Mouse (Mus musculus): ENCODE results near the gene Rac2. TPM values are rescaled to one million over a fixed set of nuclear protein-coding genes. Genes with fewer than 3 reads are reported as not detected.

Gene Rac2
- polyA plus RNA-seq, 1 experiment from 2014 or later, result 23.4 TPM

DNA sequence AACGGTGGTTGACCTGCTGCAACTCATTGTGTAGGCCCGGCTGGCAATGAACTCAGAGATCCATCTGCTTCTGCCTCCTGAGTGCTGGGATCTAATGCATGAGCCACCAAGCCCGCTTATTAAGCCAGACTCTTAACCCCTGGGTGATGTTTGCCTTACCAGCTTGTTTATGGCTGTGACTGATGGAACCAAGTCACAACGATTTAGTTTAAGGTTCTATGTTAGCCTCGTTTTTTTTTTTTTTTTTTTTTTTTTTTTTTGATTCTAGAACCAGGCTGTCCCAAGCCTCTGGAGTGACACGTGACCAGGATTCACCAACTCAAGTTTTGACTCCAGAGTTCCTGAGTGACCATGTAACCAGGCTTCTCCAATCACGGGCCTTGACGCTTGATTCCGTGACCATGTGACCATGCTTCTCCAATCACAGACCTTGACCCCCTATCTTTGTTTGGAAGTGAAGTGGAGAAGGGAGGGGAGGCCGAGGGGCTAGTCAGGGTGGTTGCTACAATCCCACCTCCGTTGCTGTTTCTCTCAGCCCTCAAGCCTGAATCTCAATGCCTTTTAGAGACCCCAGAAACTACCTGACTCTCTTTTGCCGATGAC lies 63.2 kb downstream of the Rac2 start:
- Histone ChIP-seq H3K36me3 (ENCODE audit: control insufficient read depth, insufficient read depth, low read length) (no peaks in the 10 kb centered on the region), H3K9ac (ENCODE audit: low read length) (no peak overlapping the region), H3K4me1 (replicated peaks; ENCODE audit: control insufficient read depth, insufficient read depth, low read length) (peaks cover 6% of the 10 kb centered on the region; the same call in 1 of the 2 replicates), H3K27me3 (ENCODE audit: control insufficient read depth, insufficient read depth, low read depth, low read length) (no peaks in the 10 kb centered on the region), H3K27ac (ENCODE audit: low read length) (no peak overlapping the region), H3K4me2 (ENCODE audit: low read depth, low read length) (no peak overlapping the region), H3K4me3 (ENCODE audit: low read length) (no peak overlapping the region), H3K9me3 (ENCODE audit: control insufficient read depth, low read length) (no peaks in the 10 kb centered on the region)
- WGBS, result 46% methylated on average over 12 of the region's 12 CpGs
- ATAC-seq (ENCODE audit: low read depth), result no peak

Other genes with a start within 250 kb of the Rac2 start
- gene Csf2rb, start 247.0 kb downstream of the Rac2 start, polyA plus RNA-seq (2015; fragmentation: Nextera tagmentation; extraction: Ambion mirVana), result 3.0 and 6.5 TPM in 2 replicates
- gene Tex33, start 176.9 kb downstream of the Rac2 start, polyA plus RNA-seq (2015; fragmentation: Nextera tagmentation; extraction: Ambion mirVana), result not detected in 2 replicates
- 129 and 160 TPM in 2 replicates for gene Tst, start 166.9 kb downstream of the Rac2 start, polyA plus RNA-seq (2015; fragmentation: Nextera tagmentation; extraction: Ambion mirVana)
- 5.0 and 5.5 TPM in 2 replicates for gene Mpst, start 166.4 kb downstream of the Rac2 start, polyA plus RNA-seq (2015; fragmentation: Nextera tagmentation; extraction: Ambion mirVana)
- 32.1 and 37.0 TPM in 2 replicates for gene Kctd17, start 144.2 kb downstream of the Rac2 start, polyA plus RNA-seq (2015; fragmentation: Nextera tagmentation; extraction: Ambion mirVana)
- gene Tmprss6, start 104.1 kb downstream of the Rac2 start, polyA plus RNA-seq (2015; fragmentation: Nextera tagmentation; extraction: Ambion mirVana), result 0.14 and 0.74 TPM in 2 replicates
- 0.39 and 1.2 TPM in 2 replicates for gene Il2rb, start 77.5 kb downstream of the Rac2 start, polyA plus RNA-seq (2015; fragmentation: Nextera tagmentation; extraction: Ambion mirVana)
- gene C1qtnf6, start 41.4 kb downstream of the Rac2 start, polyA plus RNA-seq (2015; fragmentation: Nextera tagmentation; extraction: Ambion mirVana), result 38.1 and 39.5 TPM in 2 replicates
- 0.05 TPM in 1 of 2 replicates, not detected in the other for gene Sstr3, start 28.1 kb downstream of the Rac2 start, polyA plus RNA-seq (2015; fragmentation: Nextera tagmentation; extraction: Ambion mirVana)
- gene Cyth4, start 24.3 kb upstream of the Rac2 start, polyA plus RNA-seq (2015; fragmentation: Nextera tagmentation; extraction: Ambion mirVana), result 11.1 and 11.8 TPM in 2 replicates
- gene Elfn2, start 146.0 kb upstream of the Rac2 start, polyA plus RNA-seq (2015; fragmentation: Nextera tagmentation; extraction: Ambion mirVana), result 0.09 and 0.15 TPM in 2 replicates
- gene Mfng, start 200.7 kb upstream of the Rac2 start, polyA plus RNA-seq (2015; fragmentation: Nextera tagmentation; extraction: Ambion mirVana), result 40.8 and 43.1 TPM in 2 replicates
- 6.1 and 6.2 TPM in 2 replicates for gene Card10, start 230.3 kb upstream of the Rac2 start, polyA plus RNA-seq (2015; fragmentation: Nextera tagmentation; extraction: Ambion mirVana)